Mouse (Mus musculus): ENCODE data around the gene Gata5.

The Gata5 gene

DNA sequence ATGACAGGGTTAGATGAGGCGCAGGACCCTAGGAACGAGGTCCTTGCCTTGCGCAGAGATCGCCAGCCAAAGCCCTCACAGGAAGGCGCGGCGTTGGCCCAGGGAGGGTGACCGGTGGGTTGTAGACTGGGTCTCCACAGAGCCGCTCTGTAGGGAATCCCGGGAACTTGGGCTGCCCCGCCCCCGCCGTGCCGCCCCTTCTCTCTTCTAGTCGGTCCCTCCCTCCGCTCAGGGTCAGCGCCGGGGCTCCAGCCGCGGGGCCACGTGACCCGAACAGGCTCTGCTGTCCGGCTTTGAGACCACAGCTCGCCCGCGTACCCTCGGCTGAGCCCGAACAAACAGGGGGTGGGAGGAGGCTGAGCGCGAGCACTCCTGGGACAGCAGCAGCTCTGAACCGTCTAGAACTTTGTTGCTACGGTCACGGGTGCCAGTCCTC lies at the start of gene Gata5:
Gene Gata5 (minus strand): TSS at position 149 of the 436 bp plus-strand sequence.
- no peak for DNase-seq

DNA sequence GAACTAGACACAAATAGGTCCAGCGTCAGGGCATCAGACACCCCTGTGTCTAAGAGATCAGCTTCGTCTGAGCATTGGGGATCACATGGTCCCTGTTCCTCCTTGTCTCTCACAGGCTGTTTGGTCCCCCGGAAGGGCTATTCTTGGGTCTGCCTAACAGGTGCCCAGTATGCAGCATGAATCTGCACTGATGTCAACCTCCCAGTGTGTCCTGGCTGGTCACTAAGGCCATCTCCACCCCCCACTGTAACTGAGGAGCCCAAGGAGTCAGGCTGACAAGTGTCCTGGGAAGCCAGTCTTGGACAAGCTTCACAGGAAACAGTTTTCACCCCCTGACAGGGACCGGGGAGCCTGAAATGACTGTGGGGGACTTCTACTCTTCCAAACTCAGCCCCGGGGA lies 42.2 kb upstream of the Gata5 start:
- no peak for DNase-seq

DNA sequence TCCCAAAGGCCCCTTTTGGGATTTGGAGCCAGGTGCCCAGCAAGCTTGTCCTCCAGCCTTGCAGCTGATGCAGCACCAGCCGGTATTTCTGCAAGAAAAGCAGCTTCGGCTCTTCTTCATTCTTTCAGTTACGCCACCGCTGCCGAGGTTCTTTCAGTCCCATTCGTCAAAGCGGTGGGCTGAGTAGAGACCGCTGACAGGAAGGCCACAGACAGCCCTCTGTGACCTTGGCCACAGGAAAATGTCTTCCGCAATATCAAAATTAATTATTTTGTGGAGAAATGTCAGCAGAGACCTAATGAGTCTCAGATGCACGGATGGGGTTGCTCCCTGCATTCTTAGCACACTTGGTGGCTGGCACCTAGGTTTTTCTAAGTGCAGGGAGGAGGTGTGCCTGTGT lies 38.8 kb upstream of the Gata5 start:
- no peak for DNase-seq

DNA sequence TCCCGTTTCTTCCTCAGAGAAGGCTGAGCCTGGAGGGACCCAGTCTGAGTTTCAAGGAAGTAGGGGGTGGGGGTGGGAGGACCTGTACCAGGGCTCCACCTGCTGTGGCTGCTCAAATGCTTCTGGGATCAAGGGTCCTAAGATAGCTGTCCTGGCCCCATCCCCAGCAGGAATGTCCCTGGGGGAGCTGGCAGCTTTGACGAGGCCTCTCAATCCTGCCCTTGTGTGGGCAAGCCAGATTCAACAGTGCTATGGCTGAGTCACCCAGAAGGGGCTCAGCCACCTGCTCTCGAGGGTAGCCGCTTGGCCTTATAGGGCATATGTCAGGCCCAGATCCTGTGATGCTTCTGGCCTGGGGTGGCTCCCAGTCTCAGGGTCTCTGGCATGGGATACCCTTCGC lies 33.9 kb upstream of the Gata5 start:
- no peak for DNase-seq

DNA sequence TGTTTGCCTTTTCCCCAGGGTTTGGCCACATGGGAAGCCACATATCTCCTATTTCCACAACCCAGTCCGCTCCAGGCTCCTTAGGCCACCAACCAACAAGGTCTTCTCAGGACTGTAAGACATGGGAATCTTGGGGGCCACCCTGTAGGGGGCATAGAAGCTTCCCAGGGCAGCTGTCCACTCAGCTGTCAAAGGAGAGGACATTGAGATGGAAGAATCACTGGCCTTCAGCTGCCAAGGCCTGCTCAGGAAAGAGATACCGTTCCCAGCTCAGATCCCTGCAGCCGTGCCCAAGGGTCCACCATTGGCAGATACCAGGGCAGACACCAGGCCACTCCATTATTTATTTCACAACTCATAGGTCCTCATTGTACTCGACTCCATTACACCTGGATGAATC lies 32.9 kb upstream of the Gata5 start:
- no peak for DNase-seq

DNA sequence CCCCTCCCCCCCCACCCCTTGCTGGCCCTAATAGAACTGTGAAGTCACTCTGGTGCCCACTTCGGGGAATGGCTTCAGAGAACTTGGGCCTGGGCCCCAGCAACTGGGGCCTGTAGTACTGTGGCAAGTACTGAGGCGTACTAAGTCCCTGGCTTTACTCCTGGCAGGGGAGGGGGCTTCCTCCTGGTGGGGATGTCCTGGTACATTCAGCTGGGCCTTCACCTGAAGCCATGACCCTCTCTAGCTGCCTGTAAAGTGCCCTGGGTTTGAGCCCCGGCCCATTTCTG lies 28.9 kb upstream of the Gata5 start:
- no peak for DNase-seq

DNA sequence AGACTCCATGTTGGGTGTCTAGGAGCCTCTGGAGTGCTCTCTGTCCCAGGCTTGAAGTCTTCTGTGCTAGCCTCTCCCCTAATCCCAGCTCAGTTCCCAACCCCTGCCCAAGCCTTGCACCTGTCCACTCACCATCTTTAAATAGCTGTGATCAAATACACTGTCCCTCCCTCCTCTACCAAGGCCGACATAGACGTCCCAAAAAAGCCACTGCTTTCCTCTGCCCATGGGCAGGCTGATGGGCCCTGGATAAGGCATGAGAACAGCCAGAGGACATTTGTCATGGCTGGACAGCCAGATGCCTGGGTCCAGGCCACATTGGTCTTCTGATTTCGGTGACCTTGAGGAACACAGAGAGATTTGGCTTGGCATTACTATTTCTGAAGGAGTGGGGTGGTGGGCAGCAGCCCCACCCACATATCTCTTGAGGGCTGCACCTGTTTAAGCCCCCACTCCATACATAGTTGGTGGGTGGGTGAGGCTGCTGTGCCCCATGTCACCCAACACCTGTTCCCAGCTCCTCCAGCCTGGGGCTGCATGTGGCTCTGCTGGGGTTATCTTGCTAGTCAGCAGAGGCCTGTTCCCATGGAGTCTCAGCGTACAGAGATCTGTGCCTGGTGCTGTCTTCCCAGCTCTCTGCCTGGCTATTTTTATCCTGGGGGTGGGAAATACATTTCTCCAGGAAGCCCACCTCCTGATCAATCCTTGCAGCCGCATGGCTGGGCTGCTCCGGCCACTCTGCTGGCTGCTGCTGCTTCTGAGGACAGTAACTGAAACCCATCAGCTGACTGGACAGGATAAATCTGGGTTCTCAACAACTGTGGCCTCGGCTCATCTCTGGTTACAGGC lies 28.3 kb upstream of the Gata5 start:
- DNase-seq, result no peak

DNA sequence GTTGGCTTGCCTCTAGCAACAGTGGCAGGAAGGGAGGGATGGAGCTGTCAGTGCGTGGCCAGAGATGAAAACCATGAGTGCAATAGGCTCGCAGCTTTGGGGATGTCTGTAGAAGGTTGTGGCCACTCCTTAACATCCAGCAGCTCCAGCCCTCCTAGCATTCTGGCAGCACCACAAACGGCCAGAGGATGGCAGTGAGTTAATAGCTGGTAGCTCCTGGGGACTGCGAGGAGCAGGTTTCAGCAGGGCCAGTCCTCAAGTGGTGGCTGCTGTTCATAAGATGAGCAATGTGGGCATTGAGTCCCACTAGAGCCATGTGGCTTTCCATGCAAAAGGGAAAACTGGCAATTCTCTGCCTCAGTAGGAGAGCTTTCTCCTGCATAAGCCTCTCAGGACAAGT lies 24.6 kb upstream of the Gata5 start:
- no peak for DNase-seq

DNA sequence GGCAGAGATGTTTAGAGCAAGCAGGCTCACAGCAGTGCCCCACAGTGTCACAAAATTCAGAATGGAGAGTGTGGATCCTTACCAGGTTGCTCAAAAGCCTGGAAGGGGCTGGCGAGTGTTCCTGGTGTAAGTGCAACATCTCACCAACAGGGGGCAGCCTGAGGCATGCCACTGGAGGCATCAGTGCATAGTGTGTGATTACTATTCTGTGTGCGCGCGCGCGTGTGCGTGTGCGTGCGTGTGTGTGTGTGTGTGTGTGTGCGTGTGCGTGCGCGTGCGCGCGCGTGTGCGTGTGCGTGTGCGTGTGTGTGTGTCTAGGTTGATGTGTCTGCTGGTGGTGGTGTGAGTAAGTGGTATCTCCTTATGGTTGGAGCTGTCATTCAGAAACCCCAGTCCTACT lies 18.8 kb upstream of the Gata5 start:
- peak; percentile 19 for DNase-seq

DNA sequence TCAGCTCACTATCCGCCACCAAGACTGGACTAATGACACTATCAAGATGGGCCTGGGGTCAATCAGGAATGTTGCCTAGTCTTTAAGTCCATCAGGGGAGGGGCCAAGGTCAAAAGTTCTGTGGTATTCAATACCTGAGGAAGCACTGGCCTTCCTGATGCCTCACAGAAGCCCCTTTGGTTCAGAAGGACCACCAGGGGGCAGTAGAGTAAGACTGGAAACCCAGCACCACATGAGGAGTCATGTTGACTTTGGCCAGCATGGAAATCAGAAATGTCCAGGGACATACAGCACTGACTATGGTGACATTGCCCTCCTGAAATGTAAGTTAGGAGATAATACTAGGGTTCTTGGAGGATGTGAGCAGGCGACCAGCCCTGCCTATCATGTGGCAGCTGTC lies 16.2 kb upstream of the Gata5 start:
- peak; percentile 12 for DNase-seq

DNA sequence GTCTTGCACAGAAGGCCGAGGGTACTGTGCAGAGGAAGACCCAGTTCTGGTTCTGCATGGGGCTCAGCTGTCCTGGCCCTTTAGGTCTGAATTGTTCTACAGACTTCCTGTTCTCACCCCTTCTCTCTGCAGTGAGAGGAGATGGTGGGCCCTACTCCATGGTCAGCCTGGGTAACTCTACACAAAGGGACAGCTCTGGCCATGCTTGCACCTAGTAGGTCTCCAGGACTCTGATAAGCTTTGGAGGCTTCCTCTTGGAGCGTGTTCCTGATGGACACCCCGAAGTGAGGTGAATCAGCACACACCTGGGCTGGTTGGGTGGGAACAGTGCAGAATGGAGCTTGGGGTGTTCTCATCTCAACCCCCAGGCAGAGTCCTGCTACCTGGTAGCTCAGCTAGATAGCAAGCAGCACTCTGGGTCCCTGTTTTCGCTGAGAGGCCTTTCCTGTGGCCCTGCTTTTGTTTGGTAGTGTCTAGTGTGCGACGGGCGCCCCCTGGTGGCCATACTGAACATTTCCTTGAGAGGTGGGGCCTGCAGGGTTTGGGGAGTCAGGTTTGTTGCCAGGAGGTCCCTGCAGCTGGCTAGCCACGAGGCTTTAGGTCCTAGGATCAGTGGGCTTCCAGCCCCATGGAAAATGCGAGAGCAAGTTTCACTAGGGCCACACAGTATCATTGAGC lies 12.5 kb upstream of the Gata5 start:
- DNase-seq, result peak; percentile 72

DNA sequence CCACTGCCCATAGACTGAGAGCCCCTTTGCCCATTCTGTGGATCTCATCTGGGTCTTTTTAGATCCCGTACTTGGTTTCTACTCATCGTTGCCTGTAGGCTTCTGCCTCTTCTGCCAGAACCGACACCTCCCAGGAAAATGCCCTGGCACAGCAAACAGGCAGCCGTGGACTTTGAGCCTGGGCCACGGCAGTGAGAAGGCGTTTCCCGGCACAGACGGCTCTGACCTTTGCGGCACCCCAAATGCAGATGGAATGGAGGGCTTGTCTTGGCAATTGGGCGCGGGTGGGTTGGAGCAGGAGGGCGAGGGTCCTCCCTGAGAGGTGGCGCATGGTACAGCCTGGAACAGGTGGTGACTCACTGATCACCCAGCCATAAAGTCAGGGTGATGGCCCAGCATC lies 8.6 kb upstream of the Gata5 start:
- DNase-seq, result no peak

DNA sequence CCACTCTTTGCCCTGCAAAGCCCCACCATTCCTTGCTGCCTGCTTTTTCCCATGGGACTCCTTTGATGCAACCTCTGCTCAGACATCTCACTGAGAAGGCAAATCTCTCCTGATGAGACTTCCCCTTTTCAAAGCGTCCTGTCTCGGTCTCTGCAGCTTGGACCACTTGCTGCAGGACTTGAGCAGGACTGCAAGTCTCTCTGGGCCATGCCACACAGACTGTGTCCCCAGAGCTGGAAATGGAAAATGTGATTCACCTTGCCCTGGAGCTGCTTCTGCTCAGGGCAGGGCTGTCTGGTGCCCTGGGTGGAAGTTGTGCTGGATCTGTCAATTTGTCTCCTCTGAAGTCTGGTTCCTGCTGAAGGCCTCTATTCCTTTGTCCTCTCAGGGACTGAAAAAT lies 7.7 kb upstream of the Gata5 start:
- no peak for DNase-seq

DNA sequence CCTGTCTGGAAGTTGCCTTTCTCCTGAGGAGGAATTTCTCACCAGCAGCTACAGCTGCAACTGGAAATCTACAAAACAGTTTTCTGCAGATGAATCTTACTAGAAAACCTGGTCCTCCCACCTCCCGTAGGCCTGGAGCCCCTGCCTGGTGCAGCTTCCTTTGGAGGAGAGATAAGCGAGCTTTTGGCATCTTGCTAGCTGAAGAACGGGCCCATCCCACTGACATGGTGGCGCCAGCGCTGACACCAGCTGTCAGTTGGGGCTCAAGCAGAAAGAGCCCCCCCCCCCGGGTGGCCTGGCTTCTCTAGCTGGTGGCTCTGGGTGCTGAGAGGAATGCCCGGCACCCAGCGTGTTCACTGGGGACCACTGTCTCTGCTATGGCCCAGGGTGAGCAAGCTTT lies 6.7 kb upstream of the Gata5 start:
- no peak for DNase-seq

DNA sequence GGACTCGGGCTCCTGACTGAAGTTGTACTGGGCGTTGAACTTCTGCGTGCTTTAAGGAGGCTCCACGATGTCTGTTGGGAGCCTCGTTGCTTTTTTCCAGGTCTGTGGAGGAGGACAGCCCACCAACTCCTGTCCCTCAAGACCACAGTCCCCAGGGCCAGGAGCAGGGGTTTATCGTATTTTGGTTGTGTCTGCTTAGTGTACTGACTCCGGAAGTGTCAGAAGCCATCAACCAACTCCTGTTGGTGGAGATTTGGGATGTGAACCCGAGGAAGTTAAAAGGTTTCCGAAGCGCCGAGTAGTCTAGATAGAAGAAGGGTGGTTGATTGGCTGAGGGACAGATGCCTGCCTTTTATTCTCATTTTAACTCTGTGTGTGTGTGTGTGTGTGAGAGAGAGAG lies 5.4 kb upstream of the Gata5 start:
- DNase-seq, result no peak

DNA sequence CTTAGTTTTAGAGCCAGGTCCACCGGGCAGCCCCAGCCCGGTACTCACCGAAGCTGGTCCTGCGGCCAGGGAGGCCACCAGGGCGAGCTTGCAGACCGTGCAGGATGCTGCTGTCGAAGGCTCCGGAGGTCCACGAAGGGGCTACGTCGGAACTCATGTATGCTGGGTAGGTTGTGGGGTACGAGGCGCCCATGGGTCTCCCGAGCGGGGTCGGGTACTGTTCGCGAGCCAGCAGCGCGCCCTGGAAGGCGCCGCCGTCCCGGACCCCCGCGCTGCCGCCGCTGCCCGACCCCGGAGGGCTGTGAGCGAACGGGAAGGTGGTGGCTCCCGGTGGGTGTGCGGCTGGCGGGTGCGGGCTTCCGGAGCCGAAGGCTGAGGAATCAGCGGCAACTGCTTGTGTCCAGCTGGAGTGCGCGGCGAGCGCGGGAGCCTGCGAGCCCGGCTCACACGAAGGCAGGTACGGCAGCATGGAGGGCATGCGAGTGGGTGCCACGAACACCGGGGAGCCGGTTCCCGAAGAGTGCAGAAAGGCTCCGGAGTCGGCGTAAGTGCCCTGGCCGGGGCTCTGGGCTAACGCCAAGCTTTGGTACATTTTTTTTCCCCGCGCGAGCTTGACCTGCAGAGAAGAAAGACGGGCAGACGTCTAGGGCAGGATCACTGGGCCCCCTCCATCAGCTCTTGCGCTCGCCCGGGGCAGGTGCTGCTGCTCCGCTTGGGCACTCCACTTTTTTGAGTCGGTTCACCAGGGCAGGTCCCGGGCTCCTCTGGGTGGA lies 535 bp downstream of the Gata5 start:
- no peak for DNase-seq

DNA sequence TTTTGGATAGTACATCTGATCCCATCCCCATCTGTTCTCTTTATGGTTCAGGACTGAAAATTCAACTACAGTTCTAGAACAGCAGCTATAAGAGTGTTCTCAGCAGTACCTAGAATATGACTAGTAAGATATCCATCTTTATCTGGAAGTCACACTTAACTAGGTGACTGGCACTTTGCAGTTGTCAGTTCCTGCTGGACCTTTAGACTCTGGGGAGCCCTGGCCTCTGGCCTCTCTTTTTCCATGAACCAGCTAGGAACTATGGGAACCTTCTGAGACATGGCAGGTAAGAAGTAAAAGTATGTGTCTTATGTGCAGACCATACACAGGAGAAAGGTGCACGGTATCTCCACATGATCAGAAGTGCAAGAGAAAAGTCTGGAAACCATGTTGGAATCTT lies 5.0 kb downstream of the Gata5 start:
- DNase-seq, result no peak

DNA sequence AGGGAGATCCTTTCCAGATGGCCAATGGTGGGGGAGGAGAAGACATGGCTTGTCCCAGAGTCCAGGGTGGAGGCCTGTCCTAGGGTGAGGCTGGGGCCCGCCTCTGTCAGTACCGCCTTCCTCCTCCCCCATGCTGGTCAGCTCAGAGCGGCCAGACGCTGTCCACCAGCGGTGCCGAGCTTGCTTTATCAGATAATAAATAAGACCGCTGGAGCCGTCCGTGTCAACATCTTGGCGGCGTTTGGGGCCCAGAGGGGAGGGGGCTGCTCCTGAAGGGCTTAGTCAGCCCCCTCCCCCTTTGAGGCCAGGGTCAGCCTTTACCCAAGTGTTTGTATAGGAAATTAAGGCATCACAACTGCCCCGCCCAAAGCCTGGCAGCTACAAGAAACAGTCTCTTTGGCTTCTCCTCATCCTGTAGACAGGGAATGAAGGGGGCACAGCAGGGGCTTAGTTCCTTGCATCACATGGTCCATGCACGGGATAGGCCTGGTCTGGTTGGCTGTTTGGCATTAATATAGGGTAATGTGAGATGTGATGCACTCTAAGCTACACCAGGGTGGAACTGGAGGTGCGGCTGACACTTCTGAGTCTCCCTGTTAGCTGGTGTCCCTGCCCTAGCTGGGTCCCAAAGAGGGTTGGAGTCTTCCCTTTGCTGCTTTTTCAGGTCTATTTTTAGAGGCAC lies 11.7 kb downstream of the Gata5 start:
- DNase-seq, result no peak

DNA sequence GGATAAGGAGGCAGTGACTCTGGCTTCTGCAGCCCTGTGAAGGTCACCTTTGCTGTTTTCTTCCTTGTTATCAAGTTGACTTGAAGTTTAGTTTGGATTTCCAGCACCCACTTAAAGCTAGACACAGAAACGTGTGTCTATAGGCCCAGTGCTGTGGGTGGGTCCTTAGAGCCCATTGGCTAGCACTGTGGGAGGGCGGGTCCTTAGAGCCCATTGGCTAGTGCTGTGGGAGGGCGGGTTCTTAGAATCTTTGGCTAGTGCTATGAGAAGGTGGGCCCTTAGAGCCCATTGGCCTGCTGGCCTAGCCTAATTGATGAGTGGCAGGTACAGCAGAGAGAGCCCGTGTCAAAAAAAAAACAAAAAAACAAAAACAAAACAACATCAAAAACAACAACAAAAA lies 14.3 kb downstream of the Gata5 start:
- no peak for DNase-seq

DNA sequence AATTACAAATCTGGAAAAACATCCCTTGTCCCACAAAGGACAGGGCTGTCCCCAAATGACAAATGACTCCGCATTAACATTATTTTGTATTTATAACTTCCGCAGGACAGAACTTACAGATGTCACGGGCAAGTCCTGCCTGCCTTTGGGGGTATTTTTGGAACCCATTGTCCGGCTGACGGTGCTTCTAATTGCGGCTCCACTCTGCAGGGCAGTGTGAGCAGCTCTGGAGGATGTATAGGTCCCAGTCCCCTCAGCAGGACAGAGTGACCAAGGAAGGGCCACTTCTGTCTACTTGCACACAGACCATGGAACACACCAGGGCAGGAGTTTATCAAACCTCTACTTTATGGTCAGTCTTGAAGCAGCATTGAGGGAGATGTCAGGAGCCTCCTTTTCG lies 16.9 kb downstream of the Gata5 start:
- no peak for DNase-seq

DNA sequence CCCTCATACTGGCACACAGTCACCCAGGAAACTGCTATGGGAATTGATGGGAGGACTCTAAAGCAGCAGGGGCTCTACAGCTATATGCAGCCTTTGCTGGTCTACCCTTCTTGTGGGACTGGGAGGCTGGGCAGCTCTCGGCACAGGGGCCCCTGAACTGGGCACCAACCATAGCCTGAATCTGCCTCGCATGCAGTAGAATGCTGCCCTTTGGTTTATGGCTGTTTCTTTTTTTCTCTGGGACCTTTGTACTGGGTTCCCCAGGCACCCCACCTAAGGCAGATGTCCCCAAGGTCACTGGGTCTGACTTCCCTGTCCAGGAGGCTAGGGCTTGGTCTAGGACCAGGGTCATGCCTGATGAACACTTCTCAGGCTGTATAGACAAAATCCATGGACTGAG lies 20.2 kb downstream of the Gata5 start:
- no peak for DNase-seq

DNA sequence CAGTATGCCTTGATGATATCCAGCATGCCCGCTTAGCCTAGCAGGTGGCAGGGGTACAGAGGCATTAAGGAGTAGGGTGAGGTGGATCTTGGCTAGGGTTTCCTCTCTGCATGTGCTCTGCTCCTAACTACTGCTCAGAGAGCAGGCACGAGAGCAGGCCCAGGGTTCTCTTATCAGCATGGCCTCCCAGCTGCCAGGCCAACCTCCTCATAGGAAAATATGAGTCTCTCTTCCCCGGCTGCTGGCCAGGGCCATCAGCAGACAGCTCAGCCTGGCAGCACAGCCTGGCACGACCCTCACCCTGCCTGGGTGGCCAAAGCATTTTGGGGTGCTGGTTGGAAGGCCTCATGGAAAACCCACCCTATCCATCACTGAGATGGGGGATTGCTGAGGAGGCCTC lies 23.4 kb downstream of the Gata5 start:
- DNase-seq, result no peak

DNA sequence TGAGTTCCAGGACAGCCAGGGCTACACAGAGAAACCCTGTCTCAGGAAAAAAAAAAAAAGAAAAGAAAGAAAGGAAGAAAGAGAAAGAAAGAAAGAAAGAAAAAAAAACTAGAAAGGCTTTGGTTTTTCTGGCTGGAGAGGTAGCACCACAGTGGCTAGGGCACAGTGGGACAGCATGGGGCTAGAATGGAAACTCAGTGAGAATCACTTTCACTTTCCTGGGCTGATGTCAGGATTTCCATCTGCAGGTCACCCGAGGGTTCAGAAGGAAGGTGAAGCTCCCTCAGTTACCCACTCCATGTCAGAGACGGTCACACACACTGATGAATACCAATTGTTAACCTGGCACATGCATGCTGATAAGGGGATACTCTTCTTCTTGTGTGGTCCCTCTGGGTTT lies 26.8 kb downstream of the Gata5 start:
- DNase-seq, result no peak

Measured in thymus, postnatal 25 days (tissue).